Mouse (Mus musculus): ENCODE data around the gene Slc7a5. TPM values are rescaled to one million over a fixed set of nuclear protein-coding genes. Genes with fewer than 3 reads are reported as not detected.

The Slc7a5 gene
- polyA plus RNA-seq, 1 experiment: 1.9 TPM

DNA sequence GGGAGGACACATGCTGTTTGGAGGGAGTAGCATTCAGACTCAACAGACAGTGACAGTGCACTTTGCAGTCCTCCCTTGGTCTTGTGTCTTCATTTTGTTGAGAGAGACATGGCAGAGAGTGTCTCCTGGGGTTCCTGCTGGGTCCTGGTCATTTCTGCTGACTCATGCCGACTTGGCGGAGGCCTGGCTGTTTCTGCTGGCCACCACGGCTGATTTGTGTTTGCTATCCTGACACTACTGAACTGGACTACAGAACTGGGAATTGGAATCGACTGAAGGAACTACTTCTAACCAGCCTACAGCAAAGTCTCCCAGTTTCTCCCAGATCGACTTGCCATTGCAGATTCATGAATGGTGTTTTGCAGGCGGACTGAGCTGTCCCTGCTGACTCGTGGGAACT, 31.2 kb upstream of the Slc7a5 start:
- TF ChIP-seq CTCF (IDR thresholded peaks at IDR 0.05; ENCODE audit: low read depth, low read length) (no peak), POLR2A (IDR thresholded peaks at IDR 0.05; ENCODE audit: borderline replicate concordance, low read depth, low read length) (no peak)
- peaks cover 8% of the 10 kb centered on the region for H3K4me1 ChIP-seq (ENCODE audit: control insufficient read depth, insufficient read depth, low read length)
- no peak overlapping the region for H3K4me3 ChIP-seq (ENCODE audit: insufficient read depth, low read length)
- H3K27ac ChIP-seq (ENCODE audit: insufficient read depth, low read depth, low read length): peak overlapping the region; percentile 25

DNA sequence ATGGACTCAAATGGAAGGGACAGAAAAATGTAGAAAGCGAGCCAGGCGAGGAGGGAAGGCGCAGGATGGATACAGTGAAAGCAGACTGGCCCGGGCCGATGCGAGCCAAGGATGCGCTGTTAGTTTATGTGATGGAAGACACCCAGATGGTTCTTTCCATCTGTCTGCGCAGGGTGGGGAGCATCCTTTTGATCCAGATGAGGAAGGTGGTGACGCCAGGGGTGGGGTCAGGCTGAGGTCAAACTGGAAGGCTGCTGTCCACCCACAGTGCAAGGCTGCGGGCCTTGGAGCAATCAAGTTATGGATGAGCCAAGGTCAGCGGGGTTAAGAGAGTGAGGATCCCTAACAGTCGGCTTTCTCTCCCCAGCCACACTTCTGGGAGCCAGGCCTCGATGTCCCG, 28.9 kb upstream of the Slc7a5 start:
- TF ChIP-seq CTCF (IDR thresholded peaks at IDR 0.05; ENCODE audit: low read depth, low read length) (no peak), POLR2A (IDR thresholded peaks at IDR 0.05; ENCODE audit: borderline replicate concordance, low read depth, low read length) (no peak)
- H3K4me1 ChIP-seq (ENCODE audit: control insufficient read depth, insufficient read depth, low read length): peaks cover 13% of the 10 kb centered on the region
- H3K4me3 ChIP-seq (ENCODE audit: insufficient read depth, low read length): no peak overlapping the region
- H3K27ac ChIP-seq (ENCODE audit: insufficient read depth, low read depth, low read length): no peak overlapping the region

DNA sequence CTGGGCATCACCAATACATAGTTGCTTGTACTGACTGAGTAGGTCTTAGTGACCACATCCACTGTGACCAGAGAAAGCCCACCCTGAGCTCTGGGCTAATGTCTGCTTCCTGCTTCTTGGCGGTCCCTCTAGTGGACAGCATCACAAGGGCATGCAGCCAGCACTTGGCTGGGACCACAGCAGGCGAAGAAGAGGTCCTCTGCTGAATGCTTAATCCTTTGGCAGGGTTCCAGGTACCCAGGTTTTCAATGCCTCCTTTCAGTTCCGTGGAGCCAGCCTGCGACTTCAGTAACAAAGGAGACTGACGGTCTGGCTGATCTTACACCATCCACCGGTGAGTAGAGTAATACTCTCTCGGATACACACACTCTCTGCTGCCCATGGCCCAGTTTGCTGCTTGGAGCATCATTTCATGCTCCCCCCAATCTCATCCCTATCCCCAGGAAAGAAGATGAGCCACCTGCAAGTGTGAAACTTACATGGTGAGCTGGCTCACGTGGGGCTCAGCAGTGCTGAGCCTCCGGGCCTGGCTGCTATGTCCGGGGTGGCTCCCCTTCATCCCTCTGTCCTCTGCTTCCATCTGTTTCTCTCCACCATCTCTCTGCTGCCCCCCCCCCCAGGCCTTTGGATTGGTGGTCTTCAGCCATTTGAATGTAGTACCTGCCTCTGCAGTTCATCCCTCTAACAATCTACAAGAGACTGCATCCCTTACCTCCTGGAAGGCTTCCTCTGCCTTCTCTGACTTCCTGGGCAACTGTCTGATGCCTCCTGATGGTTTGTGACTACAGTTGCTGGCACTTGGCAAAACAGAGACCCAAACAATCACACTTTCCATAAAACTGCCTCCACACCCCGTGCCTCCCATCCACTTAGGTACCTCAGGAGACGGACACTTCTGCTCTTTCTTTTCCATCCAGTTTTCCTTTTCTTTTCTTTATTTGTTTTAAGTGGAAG, 28.1 kb upstream of the Slc7a5 start:
- Histone ChIP-seq H3K4me1 (ENCODE audit: control insufficient read depth, insufficient read depth, low read length) (peaks cover 17% of the 10 kb centered on the region), H3K27ac (ENCODE audit: insufficient read depth, low read depth, low read length) (no peak overlapping the region), H3K4me3 (ENCODE audit: insufficient read depth, low read length) (no peak overlapping the region)
- TF ChIP-seq POLR2A (IDR thresholded peaks at IDR 0.05; ENCODE audit: borderline replicate concordance, low read depth, low read length) (no peak), CTCF (IDR thresholded peaks at IDR 0.05; ENCODE audit: low read depth, low read length) (no peak)

DNA sequence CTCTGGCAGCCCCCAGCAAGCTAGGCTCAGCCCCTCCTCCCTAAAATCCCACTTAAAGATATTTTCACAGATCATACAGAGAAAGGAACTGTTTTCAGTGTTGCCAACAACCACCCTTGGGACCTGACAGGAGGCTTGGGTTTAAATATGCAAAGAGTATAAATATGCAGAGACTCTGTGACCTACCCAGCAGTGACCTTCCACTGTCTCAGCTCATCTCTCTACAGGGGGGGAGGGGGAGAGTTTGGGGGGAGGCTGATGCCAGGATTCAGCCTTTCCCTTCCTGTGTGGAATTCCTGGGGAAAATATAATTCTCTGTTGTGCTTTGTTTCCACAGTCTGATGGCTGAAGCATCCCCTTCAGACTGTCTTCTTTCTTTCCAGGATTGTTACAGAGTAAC, 27.4 kb upstream of the Slc7a5 start:
- no peak overlapping the region for H3K4me3 ChIP-seq (ENCODE audit: insufficient read depth, low read length)

DNA sequence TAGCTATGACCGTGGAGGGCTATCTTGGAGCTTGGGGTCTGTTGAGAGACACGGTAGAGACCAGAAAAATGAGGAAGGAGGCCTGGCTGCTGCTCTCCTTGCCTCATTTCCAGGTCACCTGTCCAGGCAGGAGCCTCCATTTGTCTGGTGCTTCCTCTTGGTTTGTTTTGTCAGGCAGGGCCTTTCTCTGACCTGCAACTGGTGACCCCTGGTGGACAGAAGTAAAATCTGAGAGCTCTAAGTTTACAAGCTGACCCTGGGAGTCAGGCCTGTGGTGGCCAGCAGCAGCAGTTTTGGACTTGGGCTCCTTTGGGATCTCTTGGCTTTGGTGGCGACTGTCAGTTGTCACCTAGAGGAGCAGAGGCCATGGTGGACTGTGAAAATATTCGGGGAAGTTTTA, 27.0 kb upstream of the Slc7a5 start:
- peak; percentile 26 for TF ChIP-seq CTCF (IDR thresholded peaks at IDR 0.05; ENCODE audit: low read depth, low read length)
- TF ChIP-seq POLR2A (IDR thresholded peaks at IDR 0.05; ENCODE audit: borderline replicate concordance, low read depth, low read length): no peak
- no peak overlapping the region for H3K4me3 ChIP-seq (ENCODE audit: insufficient read depth, low read length)
- H3K27ac ChIP-seq (ENCODE audit: insufficient read depth, low read depth, low read length): no peak overlapping the region
- peaks cover 24% of the 10 kb centered on the region for H3K4me1 ChIP-seq (ENCODE audit: control insufficient read depth, insufficient read depth, low read length)

More for the DNA sequence above, 27.4 kb upstream of the Slc7a5 start:
- TF ChIP-seq CTCF (IDR thresholded peaks at IDR 0.05; ENCODE audit: low read depth, low read length): no peak; the same call in 1 of the 2 replicates
- no peak for TF ChIP-seq POLR2A (IDR thresholded peaks at IDR 0.05; ENCODE audit: borderline replicate concordance, low read depth, low read length)
- Histone ChIP-seq H3K27ac (ENCODE audit: insufficient read depth, low read depth, low read length) (no peak overlapping the region), H3K4me1 (ENCODE audit: control insufficient read depth, insufficient read depth, low read length) (peaks cover 22% of the 10 kb centered on the region)

DNA sequence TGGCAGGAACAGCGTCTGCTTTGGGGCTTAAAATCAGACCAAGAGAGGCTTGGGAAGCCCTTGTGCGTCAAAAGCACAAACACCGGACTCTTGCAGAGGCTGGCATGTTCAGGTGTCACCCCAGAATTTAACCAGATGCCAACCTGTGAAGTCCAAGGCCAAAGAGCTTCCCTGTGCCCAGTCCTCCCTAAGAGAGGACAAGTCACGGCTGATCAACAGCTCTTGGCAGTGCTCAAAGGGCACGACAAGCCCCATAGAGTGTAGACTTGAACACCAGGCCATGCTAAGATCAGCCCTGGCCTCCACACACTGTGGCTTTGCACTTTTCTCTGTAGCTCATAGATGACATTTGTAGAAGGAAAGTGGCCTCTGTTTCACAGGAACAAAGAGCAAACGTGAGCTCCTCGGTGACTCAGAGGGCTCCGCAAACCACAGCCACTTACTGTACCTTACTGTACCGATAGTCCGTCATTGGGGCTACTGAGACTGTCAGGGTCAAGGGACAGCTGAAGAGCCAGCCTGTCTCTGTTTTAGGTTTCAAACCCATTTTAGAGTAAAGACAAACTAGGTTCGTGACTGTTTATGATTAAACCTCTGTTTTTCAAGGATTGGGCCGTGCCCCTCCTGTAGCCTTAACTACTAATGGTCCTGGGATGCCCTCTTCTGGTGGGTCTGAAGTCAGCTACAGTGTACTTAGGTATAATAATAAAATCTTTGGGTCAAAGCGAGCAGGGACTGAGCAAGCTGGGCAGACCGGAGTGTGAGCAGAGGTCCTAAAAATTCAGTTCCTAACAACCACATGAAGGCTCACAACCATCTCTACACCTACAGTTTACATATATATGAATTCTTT, 25.4 kb upstream of the Slc7a5 start:
- Histone ChIP-seq H3K4me1 (ENCODE audit: control insufficient read depth, insufficient read depth, low read length) (peaks cover 21% of the 10 kb centered on the region), H3K4me3 (ENCODE audit: insufficient read depth, low read length) (no peak overlapping the region), H3K27ac (ENCODE audit: insufficient read depth, low read depth, low read length) (no peak overlapping the region)
- TF ChIP-seq POLR2A (IDR thresholded peaks at IDR 0.05; ENCODE audit: borderline replicate concordance, low read depth, low read length) (no peak), CTCF (IDR thresholded peaks at IDR 0.05; ENCODE audit: low read depth, low read length) (no peak)

DNA sequence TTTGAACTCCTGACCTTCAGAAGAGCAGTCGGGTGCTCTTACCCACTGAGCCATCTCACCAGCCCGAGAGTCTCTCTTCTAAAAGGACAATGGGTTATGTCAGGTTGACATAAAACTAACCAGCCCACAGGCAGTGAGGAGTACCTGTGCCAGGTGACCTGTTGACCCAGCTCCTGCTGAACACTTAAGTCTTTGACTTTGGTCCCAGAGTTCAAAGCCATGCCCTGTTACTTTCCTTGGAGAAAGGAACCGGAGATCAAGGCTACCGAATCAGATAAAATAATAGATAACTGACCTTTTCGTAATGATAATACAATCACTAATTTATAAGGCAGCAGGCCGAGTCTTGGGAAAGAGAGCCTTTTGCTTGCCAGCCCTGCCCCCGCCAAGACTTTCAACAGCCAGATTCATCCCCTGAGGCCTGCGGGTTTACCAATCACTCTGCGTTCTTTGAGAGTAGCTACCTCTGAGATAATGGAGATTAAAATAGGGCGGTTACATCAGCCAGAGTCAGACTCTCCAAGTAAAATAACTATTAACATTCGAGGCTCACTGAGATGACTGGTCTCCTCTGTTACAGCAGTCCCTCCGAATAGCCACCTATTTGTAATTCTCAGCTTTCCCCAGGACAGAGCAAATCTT, 24.7 kb upstream of the Slc7a5 start:
- H3K4me1 ChIP-seq (ENCODE audit: control insufficient read depth, insufficient read depth, low read length): peaks cover 22% of the 10 kb centered on the region
- H3K27ac ChIP-seq (ENCODE audit: insufficient read depth, low read depth, low read length): no peak overlapping the region
- H3K4me3 ChIP-seq (ENCODE audit: insufficient read depth, low read length): no peak overlapping the region
- TF ChIP-seq POLR2A (IDR thresholded peaks at IDR 0.05; ENCODE audit: borderline replicate concordance, low read depth, low read length): no peak
- no peak for TF ChIP-seq CTCF (IDR thresholded peaks at IDR 0.05; ENCODE audit: low read depth, low read length)

DNA sequence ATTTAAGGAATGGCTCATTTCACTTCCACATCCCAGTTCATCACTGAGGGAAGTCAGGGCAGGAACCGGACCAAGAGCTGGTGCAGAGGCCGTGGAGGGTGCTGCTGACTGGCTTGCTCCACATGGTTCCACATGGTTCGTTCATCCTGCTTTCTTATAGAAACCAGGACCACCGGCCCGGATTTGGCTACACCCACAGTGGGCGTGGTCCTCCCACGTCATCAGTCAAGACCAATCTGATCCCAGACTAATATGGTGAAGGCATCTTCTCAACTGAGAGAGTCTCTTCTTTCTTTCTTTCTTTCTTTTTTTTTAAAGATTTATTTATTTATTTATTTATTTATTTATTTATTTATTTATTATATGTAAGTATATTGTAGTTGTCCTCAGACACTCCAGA, 24.1 kb upstream of the Slc7a5 start:
- H3K4me1 ChIP-seq (ENCODE audit: control insufficient read depth, insufficient read depth, low read length): peaks cover 22% of the 10 kb centered on the region
- no peak overlapping the region for H3K27ac ChIP-seq (ENCODE audit: insufficient read depth, low read depth, low read length)
- no peak overlapping the region for H3K4me3 ChIP-seq (ENCODE audit: insufficient read depth, low read length)
- TF ChIP-seq CTCF (IDR thresholded peaks at IDR 0.05; ENCODE audit: low read depth, low read length) (no peak), POLR2A (IDR thresholded peaks at IDR 0.05; ENCODE audit: borderline replicate concordance, low read depth, low read length) (no peak)

DNA sequence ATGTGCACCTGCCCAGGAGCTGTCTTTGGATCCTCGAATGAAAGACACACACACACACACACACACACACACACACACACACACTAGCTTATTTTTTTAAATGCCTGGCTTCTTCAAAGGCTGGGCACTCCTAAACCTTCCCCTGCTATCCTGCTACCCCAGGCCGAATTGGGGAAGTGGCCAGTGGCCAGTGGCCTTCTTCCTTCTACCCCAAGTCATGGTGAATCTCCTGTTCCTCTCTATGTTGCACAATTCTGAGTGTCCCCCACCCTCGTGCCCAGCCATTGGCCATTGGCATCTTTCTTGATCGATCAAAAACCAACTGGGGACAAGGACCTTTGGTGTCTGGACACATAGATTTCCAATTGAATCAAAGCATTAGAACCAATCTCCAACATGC, 22.6 kb upstream of the Slc7a5 start:
- no peak overlapping the region for H3K27ac ChIP-seq (ENCODE audit: insufficient read depth, low read depth, low read length)
- no peak overlapping the region for H3K4me3 ChIP-seq (ENCODE audit: insufficient read depth, low read length)
- TF ChIP-seq CTCF (IDR thresholded peaks at IDR 0.05; ENCODE audit: low read depth, low read length) (no peak), POLR2A (IDR thresholded peaks at IDR 0.05; ENCODE audit: borderline replicate concordance, low read depth, low read length) (no peak)
- peaks cover 22% of the 10 kb centered on the region for H3K4me1 ChIP-seq (ENCODE audit: control insufficient read depth, insufficient read depth, low read length)

Measured in bone marrow macrophage, adult 2 months (primary cell).